Mouse (Mus musculus): ENCODE data around the gene Grifin.

The Grifin gene

DNA sequence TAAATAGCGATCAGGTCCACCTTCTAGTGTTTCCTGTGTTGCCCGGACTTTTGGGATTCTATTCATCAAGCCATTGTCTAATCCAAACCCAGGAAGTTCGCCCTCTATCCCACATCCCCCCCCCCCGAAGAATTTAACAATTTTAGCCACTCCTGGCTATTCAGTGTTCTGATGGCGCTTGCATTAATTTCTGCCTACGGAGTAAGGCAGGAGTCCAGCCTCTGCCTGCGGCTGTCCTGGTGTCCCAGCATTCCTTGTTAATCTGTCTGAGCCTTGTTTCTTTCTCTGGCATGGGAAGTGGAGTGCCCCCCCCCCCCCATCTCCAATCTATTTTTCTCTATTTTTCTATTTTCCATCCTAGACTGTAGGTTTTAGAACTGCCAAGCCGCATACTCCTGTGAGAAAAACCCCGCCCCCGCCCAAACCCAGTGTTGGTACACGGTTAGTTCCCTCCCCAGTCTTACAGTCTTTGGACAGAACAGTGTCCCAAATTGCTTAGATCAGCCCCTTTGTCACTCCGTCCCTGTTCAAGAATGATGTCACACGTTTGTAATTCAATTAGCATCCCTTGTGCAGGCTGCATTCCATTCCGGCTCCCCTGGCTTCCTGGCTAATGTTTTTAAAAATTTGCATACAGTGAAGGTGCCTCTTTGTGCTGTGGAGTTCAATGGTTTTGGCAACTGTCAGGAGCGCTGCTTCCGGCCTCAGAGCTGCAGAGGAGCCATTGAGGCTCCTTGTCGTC lies 15.4 kb downstream of the Grifin start:
- DNase-seq: no peak

DNA sequence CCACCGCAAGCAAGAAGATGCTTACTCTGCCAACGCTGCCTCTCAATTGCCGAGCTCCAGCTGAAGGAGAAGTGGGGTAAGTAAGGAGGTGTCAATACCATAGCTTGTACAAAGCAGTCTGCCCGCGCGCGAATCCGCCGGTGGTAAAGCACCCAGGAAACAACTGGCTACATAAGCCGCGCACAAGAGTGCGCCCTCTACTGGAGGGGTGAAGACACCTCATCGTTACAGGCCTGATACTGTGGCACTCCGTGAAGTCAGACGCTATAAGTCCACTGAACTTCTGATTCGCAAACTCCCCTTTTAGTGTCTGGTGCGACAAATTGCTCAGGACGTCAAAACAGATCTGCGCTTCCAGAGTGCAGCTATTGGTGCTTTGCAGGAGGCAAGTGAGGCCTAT lies 18.5 kb downstream of the Grifin start:
- DNase-seq: no peak

DNA sequence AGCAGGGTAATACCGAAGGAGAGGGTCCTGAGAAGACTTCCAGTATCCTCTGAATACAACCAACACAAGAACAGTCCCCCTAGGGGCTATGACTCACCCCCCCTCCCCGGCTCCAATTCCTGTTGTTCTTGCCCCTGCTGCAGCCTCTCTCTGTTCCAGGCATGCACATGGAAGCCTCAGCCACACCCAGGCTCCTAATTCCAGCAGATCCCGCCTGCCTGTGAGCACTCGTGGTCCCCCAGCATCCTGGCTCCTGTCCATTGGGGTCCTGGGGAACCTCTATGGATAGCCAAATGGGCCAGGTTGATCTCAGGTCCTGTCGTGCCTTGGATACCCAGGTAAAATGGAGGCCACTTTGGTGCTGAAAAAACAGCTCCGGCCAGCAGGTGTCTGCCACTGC lies 19.2 kb downstream of the Grifin start:
- DNase-seq: no peak

DNA sequence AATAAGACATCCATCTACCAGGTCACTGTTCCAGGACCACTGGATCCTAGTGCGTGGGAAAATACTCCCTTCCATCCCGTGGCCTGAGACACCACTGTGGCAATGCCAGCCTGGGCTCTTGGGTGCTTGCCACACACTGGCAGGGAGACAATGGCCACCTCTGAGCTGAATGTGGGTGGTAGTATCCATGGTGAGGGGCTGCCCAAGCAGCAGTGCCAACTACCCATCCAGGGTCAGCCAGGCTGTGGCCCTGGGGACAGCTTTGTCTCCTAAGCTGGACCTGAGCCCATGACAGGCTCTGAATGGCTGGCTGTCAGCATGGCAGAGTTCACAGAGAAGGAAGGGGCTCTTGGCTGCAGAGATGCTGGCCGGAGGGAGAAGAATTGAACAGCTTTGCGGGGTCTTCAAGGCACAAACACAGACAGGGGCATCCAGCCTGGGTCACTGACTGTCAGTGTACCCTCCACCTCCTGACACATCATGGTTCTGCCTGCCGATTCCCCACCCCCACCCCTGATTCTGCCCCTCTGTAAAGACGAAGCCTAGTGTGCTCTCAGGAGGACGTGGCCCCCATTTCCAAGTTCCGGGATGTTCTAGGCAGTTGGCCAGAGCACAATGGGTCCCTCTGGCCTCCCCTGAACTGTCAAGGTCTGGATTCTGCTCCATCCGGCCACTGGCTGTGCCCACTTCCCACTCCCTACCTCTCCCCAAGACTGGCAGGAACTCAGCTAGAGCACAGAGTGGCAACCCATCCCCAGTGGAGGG lies 21.9 kb downstream of the Grifin start:
- no peak for DNase-seq

DNA sequence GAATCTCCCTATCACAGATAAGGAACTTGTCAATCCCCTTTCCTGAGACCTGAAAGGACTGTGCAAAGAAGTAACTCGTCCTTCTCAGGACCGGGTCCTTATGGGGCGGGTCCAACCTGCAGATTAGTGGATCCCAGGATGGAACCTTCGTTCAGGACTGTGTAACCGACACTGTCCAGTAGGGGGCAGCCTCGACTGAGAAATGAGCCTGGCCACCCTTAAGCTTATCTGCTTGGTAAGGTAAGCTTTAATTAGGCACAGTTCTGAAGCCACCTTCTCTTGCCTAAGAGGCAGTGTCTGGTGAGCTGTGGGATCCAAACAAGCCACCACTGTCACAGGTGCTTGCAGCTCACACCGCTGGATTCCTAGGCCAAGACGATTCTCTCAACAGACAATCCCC lies 24.8 kb downstream of the Grifin start:
- peak; percentile 90 for DNase-seq

DNA sequence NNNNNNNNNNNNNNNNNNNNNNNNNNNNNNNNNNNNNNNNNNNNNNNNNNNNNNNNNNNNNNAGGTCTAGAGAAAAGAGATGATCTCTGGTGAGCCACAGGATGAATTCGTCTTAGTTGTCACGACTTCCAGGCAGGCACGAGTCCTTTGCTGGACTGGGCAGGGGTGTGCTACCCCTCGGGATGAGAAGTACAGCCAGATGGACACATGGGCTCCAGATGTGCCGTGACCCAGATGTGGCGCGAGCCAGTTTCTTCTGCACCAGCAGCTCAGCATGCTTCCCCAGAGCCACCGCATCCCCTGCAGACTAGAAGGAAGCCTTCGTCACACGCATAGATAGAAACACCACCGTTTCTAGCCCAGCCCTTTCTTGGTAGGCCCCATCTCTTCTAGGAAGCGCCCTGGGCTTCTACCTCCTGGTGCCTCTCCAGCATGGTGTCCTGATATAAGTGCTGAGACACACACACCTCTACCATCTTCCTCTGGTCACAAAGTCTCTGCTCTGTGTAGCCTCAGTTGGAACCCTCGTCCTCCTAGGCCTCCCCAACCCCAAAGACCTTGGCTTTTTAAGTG lies 26.7 kb downstream of the Grifin start:
- DNase-seq: no peak

DNA sequence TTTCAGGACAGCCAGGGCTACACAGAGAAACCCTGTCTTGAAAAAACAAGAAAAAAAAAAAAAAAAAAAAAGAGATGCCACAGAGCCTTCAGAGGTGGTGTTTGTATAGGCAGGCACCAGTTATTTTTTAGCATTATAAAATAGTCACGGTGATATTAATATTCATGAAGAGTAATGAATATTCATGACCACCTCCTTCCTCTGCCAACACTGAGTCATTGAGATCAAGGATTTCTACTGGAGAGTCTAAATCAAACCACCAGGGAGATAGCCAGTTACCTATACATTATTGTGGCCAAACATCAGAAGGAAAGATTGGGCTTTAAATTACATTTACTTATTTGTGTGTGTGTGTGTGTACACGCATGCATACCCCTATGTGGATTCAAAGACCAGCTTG lies 38.1 kb downstream of the Grifin start:
- no peak for DNase-seq

DNA sequence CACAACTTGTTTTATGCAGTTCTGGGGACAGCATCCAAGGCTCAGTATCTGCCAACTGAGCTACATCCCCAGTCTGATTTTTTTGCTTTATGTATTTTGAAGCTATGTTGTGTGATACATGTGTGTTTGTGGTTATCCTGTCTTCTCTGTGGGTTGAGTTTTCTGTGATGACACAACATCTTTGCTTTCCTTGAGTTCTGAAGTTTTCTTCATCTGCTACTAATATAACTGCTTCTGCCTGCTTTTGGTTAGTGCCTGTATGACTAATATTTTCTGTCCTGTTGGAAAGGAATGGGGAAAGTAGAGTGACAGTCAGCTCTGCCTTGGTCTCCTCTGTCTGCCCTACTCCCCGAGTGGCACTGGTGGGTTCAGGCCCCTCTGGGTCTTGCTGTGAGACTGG lies 43.7 kb downstream of the Grifin start:
- DNase-seq: no peak

DNA sequence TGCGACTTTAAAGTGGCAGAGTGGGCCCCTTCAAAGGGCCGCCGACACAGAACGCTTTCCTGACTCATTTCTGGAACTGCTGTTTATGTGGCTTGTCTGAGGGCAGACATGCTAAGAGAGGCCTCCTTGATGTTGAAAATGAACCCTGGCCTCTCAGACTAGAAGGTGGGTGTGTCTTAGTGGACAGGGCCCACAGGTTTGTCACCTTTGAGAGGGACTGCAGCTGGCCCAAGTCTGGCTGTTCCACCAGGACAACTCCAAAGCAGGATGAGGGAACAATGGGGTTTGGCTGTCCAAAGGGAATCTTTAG lies 47.0 kb downstream of the Grifin start:
- no peak for DNase-seq

DNA sequence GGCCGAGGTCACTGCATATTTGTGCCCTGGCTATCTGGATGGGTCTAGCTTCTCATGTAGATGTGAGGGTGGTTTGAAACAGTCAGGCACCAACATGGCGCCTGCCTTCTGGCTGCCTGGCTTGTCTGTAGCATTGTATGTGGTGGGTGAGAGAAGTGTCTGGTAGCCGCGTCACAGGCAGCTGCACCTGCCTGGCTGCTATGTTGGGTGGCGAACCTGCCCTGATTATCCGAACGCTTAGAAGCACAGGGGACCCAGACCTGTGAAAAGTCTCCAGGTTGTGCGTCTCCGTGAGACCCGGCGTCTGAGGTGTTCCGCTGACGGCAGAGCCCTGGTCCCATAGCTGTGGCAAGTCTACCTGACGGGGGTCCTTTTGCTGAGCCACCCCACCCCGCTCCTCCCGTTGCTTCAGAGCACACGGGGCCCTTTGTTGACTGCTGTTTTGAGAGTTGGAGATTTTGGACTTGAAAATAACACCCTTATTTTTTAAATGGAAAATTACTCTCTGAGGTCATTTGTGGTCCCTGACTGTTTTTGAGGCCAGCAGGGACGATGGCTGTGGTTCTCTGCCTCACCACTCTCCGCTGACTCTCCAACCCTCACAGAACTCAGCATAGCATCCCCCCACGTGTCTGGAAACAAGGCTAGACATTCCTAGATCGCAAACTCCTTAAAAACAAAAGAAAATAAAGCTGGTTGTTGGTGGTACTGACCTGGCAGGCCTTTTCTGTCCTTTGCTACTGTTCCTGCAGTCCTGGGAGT lies 47.5 kb downstream of the Grifin start:
- no peak for DNase-seq

DNA sequence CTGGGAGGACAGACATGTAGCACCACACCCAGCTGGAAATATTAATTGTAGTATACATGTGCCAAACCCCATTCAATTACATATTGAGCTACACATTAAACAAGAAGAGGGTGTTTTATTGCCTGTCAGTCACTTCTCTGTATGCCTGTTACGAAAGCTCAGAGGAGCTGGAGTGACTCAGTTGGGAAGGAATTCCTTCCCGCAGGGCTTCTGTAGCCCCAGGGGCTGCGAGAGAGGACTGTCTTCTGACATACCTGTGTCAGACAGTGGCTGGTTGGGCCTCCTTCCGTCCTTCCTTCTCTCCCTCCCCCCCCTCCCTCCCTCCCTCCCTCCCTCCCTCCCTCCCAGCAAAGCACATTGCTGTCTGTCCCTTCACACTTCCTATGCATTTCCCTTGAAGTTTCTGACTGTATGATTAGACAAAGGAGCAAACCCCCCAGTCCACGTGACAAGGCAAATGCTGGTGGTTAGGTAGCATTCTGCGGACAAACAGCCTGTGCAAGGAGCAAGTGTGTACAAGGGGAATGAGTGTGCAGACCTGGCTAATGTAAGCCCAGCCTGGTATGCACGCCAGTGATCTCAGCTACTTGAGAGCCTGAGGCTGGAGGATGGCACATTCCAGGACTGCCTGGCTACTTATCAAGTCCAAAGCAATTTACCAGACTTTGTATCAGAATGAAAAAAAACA lies 49.9 kb downstream of the Grifin start:
- no peak for DNase-seq

DNA sequence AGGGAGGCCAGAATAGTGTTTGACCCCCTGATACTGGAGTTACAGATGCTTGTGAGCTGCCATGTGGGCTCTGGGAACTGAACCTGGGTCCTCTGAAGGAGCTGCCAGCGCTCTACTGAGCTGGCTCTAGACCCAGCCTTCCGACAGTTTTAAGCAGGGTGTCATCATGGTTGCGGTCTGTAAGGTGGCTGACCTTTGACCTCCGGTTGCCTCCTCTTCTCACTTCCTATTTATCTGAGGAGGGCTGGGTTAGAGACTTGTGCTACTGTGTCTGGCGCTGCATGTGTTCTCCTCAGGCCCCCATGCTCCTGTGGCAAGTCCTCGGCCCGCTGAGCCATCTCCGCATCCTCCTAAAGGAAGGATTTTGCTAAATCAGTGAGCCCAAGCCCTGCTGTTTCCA lies 51.0 kb downstream of the Grifin start:
- DNase-seq: peak; percentile 65
